Mouse (Mus musculus): Measurements from ENCODE around the gene Grb7. TPM values are rescaled to one million over a fixed set of nuclear protein-coding genes. Genes with fewer than 3 reads are reported as not detected.

Grb7 gene
- total and polyA plus RNA-seq, 3 experiments, result 0.11 to 0.72 (median 0.31) TPM

DNA sequence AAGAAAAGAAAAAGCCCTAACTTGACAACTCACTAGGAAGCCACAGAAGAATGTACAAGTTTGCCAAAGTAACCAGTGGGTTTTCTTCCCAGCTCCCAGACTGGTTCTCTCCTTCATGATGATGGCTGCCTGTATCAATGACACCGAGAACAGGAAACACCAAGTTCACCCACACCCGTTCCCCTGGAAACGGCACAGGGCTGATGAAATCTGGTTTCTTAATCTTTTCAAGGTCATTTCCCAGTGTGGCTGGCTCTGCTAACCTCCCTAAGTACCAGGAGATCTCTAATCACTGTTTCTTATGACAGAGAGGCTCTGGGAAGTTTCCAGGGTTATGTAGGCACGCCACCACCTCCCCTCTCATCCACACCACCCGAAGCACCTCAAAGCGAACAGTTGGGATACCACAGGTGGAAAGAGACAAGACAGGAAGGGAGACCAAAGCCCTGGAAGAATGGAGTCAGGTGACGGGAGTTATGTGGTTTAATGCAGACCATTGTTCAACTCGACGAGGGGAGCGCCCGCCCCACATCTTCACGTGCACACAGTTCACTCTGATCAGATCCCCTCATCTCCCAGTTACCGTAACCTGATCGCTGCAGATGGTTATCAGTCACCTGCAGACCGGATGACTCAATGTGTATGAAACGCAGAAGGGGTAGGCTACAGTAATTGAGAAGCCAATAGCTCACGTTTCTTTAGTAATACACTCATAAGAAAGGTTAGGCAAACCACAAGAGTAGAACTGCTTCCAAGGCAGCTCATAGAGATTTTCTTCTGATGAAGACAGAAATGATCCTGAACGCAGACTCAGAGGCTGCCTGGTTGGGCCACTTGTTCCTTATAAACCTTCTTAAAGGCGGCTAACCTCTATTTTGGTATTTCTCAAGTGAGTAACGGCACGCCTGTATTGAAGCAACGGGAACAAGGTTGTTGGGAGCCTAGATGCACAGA lies 23.8 kb downstream of the Grb7 start:
- 68% methylated on average over 22 of the region's 22 CpGs for WGBS
- Histone ChIP-seq H3K4me3 (no peak overlapping the region), H3K9ac (ENCODE audit: low read depth, low read length) (no peak overlapping the region), H3K36me3 (ENCODE audit: control insufficient read depth, insufficient read depth, low read length) (no peaks in the 10 kb centered on the region), H3K4me1 (ENCODE audit: control insufficient read depth, insufficient read depth, low read length) (no peaks in the 10 kb centered on the region), H3K79me2 (replicated peaks; ENCODE audit: control insufficient read depth, insufficient read depth, low read length) (no peaks in the 10 kb centered on the region), H3K27me3 (ENCODE audit: control insufficient read depth, insufficient read depth, low read length) (no peaks in the 10 kb centered on the region; the same call in 1 of the 2 replicates), H3K27ac (no peak overlapping the region)
- intact Hi-C loops (cut with DNase I), result no loop called here
- DNase-seq, result no peak
- TF ChIP-seq CTCF (IDR thresholded peaks at IDR 0.05), result no peak
- TF ChIP-seq EP300 (IDR thresholded peaks at IDR 0.05; ENCODE audit: insufficient read depth, low read depth, low read length), result no peak
- no peak for TF ChIP-seq POLR2A (IDR thresholded peaks at IDR 0.05; ENCODE audit: insufficient read depth, low read depth, low read length)

DNA sequence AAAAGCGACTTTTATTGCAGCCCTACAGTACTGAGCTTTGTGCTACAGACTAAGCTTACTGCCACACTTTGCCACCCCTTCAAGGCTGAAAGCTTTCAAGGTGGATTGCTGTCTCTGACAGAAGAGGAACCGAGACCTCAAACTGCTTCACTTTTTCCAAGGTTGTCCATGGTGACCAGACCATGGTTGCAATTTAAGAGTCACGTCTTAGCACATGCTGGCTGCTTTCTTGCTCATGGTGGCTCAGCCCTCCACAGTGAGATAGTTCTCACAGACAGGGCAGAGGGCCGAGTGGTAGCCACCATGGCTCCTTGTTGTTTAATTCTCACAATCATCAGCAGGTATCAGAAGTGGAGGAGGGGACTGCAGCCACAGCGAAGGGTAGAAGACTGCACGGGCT lies 24.6 kb downstream of the Grb7 start:
- H3K27ac ChIP-seq, result no peak overlapping the region
- no peaks in the 10 kb centered on the region for H3K4me1 ChIP-seq (ENCODE audit: control insufficient read depth, insufficient read depth, low read length)
- no peaks in the 10 kb centered on the region; the same call in 1 of the 2 replicates for H3K27me3 ChIP-seq (ENCODE audit: control insufficient read depth, insufficient read depth, low read length)
- H3K36me3 ChIP-seq (ENCODE audit: control insufficient read depth, insufficient read depth, low read length), result no peaks in the 10 kb centered on the region
- TF ChIP-seq CTCF (IDR thresholded peaks at IDR 0.05) (no peak), POLR2A (IDR thresholded peaks at IDR 0.05; ENCODE audit: insufficient read depth, low read depth, low read length) (no peak), EP300 (IDR thresholded peaks at IDR 0.05; ENCODE audit: insufficient read depth, low read depth, low read length) (no peak)
- intact Hi-C loops (cut with DNase I), result no loop called here
- H3K4me3 ChIP-seq, result no peak overlapping the region
- no peak overlapping the region for H3K9ac ChIP-seq (ENCODE audit: low read depth, low read length)
- WGBS, result 67% methylated on average over 6 of the region's 6 CpGs
- no peak for DNase-seq
- no peaks in the 10 kb centered on the region for H3K79me2 ChIP-seq (replicated peaks; ENCODE audit: control insufficient read depth, insufficient read depth, low read length)

DNA sequence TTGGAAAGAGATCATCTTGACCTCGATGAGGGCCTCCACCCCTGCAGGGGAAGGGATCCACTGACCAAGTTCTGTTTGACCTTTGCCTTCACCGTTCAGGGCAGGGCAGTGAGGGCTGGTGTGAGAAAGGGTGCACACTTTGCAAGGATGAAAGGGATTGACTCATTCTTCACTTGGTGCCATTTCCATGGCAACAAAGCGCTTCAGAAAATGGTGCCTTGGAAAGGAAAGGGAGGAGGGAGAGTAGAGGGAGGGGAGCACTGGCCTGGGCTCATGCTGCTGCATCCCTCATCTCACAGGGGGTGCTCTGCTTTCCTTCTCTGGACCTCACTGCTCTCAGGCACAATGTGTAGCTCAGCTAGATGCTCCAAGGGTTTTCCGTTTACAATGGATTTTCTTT lies 26.5 kb downstream of the Grb7 start:
- TF ChIP-seq EP300 (IDR thresholded peaks at IDR 0.05; ENCODE audit: insufficient read depth, low read depth, low read length) (no peak), POLR2A (IDR thresholded peaks at IDR 0.05; ENCODE audit: insufficient read depth, low read depth, low read length) (no peak), CTCF (IDR thresholded peaks at IDR 0.05) (no peak)
- no peak for DNase-seq
- Histone ChIP-seq H3K4me3 (no peak overlapping the region), H3K27ac (no peak overlapping the region), H3K36me3 (ENCODE audit: control insufficient read depth, insufficient read depth, low read length) (no peaks in the 10 kb centered on the region), H3K79me2 (replicated peaks; ENCODE audit: control insufficient read depth, insufficient read depth, low read length) (no peaks in the 10 kb centered on the region), H3K27me3 (ENCODE audit: control insufficient read depth, insufficient read depth, low read length) (no peaks in the 10 kb centered on the region; the same call in 1 of the 2 replicates), H3K4me1 (ENCODE audit: control insufficient read depth, insufficient read depth, low read length) (no peaks in the 10 kb centered on the region), H3K9ac (ENCODE audit: low read depth, low read length) (no peak overlapping the region)
- intact Hi-C loops (cut with DNase I), result no loop called here
- 68% methylated on average over 4 of the region's 4 CpGs for WGBS

DNA sequence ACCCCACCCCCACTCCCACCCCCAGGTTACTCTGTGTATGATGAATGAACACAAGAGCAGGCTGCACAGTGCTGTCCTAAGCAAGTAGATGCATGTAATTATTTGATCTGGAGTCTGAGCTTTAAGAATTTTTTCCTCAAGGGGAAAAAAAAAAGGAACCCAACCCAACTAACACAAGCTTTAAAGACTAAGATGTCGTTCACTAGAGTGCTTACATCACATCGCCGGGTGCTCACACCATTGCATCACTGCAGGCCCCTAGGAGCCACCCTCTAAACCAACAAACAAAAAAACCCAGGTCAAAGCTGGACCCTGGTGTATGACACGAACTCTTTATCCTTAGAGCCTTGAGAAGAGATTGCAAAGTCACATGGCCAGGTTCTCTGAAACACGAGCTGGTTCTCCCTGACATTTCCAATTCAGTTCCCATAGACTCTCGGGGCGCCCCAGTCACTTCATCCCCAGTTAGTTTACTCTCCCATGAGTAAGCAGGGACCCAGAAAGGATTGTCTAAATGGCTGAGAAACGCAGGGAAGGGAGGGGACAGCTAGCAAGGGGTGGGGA lies 27.8 kb downstream of the Grb7 start:
- no peaks in the 10 kb centered on the region for H3K79me2 ChIP-seq (replicated peaks; ENCODE audit: control insufficient read depth, insufficient read depth, low read length)
- 56% methylated on average over 8 of the region's 8 CpGs for WGBS
- H3K27me3 ChIP-seq (ENCODE audit: control insufficient read depth, insufficient read depth, low read length), result no peaks in the 10 kb centered on the region; the same call in 1 of the 2 replicates
- H3K27ac ChIP-seq, result no peak overlapping the region
- TF ChIP-seq EP300 (IDR thresholded peaks at IDR 0.05; ENCODE audit: insufficient read depth, low read depth, low read length), result no peak
- no peak for TF ChIP-seq CTCF (IDR thresholded peaks at IDR 0.05)
- no peak for TF ChIP-seq POLR2A (IDR thresholded peaks at IDR 0.05; ENCODE audit: insufficient read depth, low read depth, low read length)
- no peaks in the 10 kb centered on the region for H3K36me3 ChIP-seq (ENCODE audit: control insufficient read depth, insufficient read depth, low read length)
- DNase-seq, result no peak
- H3K4me1 ChIP-seq (ENCODE audit: control insufficient read depth, insufficient read depth, low read length), result no peaks in the 10 kb centered on the region
- H3K4me3 ChIP-seq, result no peak overlapping the region
- intact Hi-C loops (cut with DNase I), result no loop called here
- H3K9ac ChIP-seq (ENCODE audit: low read depth, low read length), result no peak overlapping the region

DNA sequence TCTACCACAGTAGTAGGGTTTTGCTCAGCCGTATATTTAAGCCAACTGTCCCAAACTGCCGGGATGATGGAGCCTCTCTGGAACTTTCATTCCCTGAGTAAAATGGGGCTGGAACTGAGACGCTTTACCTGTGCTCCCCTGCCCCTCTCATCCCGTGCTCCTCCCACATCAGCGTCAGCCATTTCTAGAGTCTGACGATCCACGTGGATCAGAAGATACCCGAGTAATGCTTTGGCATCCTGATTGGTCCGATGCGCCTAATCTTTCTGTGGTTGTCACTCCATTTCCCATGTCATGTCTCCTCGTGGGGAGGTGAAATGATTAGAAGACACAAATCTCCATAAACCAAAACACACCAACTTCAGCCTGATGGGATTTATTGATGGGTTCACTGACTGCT lies 28.8 kb downstream of the Grb7 start:
- Histone ChIP-seq H3K36me3 (ENCODE audit: control insufficient read depth, insufficient read depth, low read length) (no peaks in the 10 kb centered on the region), H3K4me1 (ENCODE audit: control insufficient read depth, insufficient read depth, low read length) (no peaks in the 10 kb centered on the region), H3K79me2 (replicated peaks; ENCODE audit: control insufficient read depth, insufficient read depth, low read length) (no peaks in the 10 kb centered on the region), H3K4me3 (no peak overlapping the region), H3K9ac (ENCODE audit: low read depth, low read length) (no peak overlapping the region), H3K27me3 (ENCODE audit: control insufficient read depth, insufficient read depth, low read length) (no peaks in the 10 kb centered on the region; the same call in 1 of the 2 replicates), H3K27ac (no peak overlapping the region)
- TF ChIP-seq EP300 (IDR thresholded peaks at IDR 0.05; ENCODE audit: insufficient read depth, low read depth, low read length) (no peak), CTCF (IDR thresholded peaks at IDR 0.05) (no peak), POLR2A (IDR thresholded peaks at IDR 0.05; ENCODE audit: insufficient read depth, low read depth, low read length) (no peak)
- intact Hi-C loops (cut with DNase I), result no loop called here
- WGBS, result 81% methylated on average over 11 of the region's 11 CpGs
- no peak for DNase-seq

Measured in heart, adult 2 months (tissue).